Mouse (Mus musculus) embryonic facial prominence, embryonic 10.5 days (tissue): Measurements from ENCODE around the gene Dppa3. TPM values are rescaled to one million over a fixed set of nuclear protein-coding genes. Genes with fewer than 3 reads are reported as not detected.
"Not testable (repeated sequence)": the region's sequence is repeated elsewhere in the genome, so short reads cannot be mapped to it uniquely, and the experiment has no call there.

Experiments used
- DNase-seq: peaks from one replicate; pipeline ENCODE4 v3.0.0-alpha.2; 2017; ENCODE audit warnings: low spot score
- H3K27ac ChIP-seq: fragments of 300-500 bp; sonication (generic); replicated peaks from 2 replicates; pipeline ENCODE4 v1.5.1; 2016; ENCODE audit warnings: mild to moderate bottlenecking
- H3K27me3 ChIP-seq: fragments of 300-500 bp; sonication (generic); replicated peaks from 2 replicates; pipeline ENCODE4 v1.6.1; 2016; ENCODE audit warnings: low read depth, mild to moderate bottlenecking; ENCODE audit not compliant: poor library complexity, severe bottlenecking
- H3K36me3 ChIP-seq: fragments of 300-500 bp; sonication (generic); replicated peaks from 2 replicates; pipeline ENCODE4 v1.6.1; 2016; ENCODE audit warnings: mild to moderate bottlenecking, moderate library complexity
- H3K4me1 ChIP-seq: fragments of 300-500 bp; sonication (generic); 2 replicates; pipeline ENCODE4 v1.6.1; 2016
- H3K4me3 ChIP-seq: fragments of 300-500 bp; sonication (generic); 2 replicates; pipeline ENCODE4 v1.5.1; 2016; ENCODE audit warnings: mild to moderate bottlenecking, moderate library complexity
- H3K9me3 ChIP-seq: fragments of 300-500 bp; sonication (generic); 2 replicates; pipeline ENCODE4 v1.6.1; 2016; ENCODE audit warnings: mild to moderate bottlenecking
- whole genome bisulfite sequencing: fragments of 180-500 bp; shearing (Covaris S2); methylation state at CpG from one replicate; pipeline ENCODE4 v1.1.7; 2016; 5-methylcytosine and 5-hydroxymethylcytosine counted together
- polyA plus RNA-seq: library from polyadenylated mRNA; unstranded; fragments of >200 nt; fragmentation: Nextera tagmentation; extraction: Ambion mirVana; gene quantifications from 2 replicates; pipeline ENCODE4 v1.2.1, GENCODE M21; 2016

The Dppa3 gene
- polyA plus RNA-seq, 1 experiment from 2014 or later: not detected

DNA sequence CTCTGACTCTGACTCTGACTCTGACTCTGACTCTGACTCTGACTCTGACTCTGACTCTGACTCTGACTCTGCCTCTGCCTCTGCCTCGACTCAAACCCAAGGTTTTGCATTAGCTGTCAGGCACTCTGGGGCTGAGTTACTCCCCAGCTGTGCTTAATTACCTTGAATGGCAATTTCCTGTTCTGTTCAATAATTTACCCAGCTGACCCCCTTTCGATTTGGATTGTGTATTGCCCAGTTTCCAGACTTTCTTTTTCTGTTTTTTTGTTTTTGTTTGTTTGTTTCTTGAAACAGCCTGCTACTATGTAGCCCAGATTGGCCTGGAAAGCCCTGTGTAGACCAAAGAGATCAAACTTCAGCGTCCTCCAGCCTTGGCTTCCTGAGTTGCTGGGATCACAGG, 10.2 kb upstream of the Dppa3 start:
- WGBS: 58% methylated on average over 3 of the region's 3 CpGs
- Histone ChIP-seq H3K36me3 (no peaks in the 10 kb centered on the region), H3K4me1 (no peaks in the 10 kb centered on the region), H3K27ac (no peak overlapping the region), H3K9me3 (no peaks in the 10 kb centered on the region), H3K27me3 (no peaks in the 10 kb centered on the region), H3K4me3 (no peak overlapping the region)
- DNase-seq: no peak

- no peak overlapping the region for H3K27ac ChIP-seq
- no peaks in the 10 kb centered on the region for H3K9me3 ChIP-seq
- H3K4me3 ChIP-seq: no peak overlapping the region
- H3K36me3 ChIP-seq: no peaks in the 10 kb centered on the region
- peaks cover 2% of the 10 kb centered on the region; the same call in 1 of the 2 replicates for H3K27me3 ChIP-seq
- 92% methylated on average over 6 of the region's 6 CpGs for WGBS
- no peak for DNase-seq
- no peaks in the 10 kb centered on the region for H3K4me1 ChIP-seq
Measured at GRCm38 (mm10) chr6:122621066-122621465, 5.1 kb upstream of the Dppa3 start.

DNA sequence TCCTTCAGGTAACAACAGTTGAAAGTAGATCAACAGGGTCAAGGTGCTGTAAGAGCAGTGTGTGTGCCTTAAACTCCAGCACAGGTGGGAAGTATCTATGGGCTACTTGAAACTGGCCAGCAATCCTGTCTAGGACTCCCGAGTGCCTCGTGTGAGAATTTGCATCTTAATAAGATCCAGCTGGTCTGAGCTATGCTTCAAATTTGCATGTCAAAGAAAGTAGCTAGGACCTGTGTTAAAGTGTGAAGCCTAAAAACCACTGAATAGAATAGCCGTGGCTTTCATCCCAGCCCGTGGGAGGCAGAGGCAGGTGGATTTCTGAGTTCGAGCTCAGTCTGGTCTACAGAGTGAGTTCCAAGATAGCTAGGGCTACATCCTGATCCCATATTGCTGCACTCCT, 1.7 kb upstream of the Dppa3 start:
- Histone ChIP-seq H3K4me1 (no peaks in the 10 kb centered on the region), H3K27ac (no peak overlapping the region)
- no peak for DNase-seq

GRCm38 (mm10) chr6:122625156-122625555, 1.1 kb upstream of the Dppa3 start:
- Histone ChIP-seq H3K27ac (no peak overlapping the region), H3K9me3 (no peaks in the 10 kb centered on the region), H3K36me3 (no peaks in the 10 kb centered on the region), H3K4me3 (no peak overlapping the region), H3K4me1 (no peaks in the 10 kb centered on the region), H3K27me3 (peaks cover 13% of the 10 kb centered on the region)
- WGBS: 85% methylated on average over 4 of the region's 4 CpGs
- DNase-seq: no peak

More for the DNA sequence above, 1.7 kb upstream of the Dppa3 start:
- H3K36me3 ChIP-seq: no peaks in the 10 kb centered on the region
- no peaks in the 10 kb centered on the region for H3K9me3 ChIP-seq
- H3K4me3 ChIP-seq: no peak overlapping the region
- 59% methylated on average over 5 of the region's 5 CpGs for WGBS
- H3K27me3 ChIP-seq: peaks cover 13% of the 10 kb centered on the region

DNA sequence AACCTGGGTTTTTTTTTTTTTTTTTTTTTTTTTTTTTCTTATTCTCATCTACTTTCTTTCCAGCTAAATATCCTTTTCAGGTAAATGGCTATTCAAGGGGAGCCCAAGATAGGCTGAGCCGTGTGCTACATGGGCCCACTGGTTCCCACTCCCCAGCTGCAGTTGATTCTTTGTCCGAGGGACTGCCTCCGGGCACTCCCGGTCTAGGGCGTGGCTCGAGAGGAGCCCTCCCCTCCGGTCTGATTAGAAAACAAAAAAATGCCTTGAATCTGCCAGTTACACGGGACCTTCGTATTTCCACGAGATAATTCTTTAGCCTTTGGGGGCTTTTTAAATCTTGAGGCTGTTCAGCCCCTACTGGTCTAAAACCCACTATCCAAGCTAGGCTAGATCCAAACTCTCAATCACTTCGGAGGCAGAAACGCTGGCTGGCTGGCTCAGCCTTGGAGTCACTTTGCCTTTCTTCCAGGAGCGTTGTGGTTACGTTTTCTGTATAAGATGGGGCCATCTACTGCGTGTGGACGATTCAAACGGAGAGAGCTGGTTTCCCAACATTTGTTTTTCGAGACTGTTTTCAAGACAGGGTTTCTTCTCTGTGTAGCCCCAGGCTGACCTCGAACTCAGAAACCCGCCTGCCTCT, 1.4 kb downstream of the Dppa3 start:
- Histone ChIP-seq H3K36me3 (no peaks in the 10 kb centered on the region), H3K4me1 (no peaks in the 10 kb centered on the region), H3K27ac (no peak overlapping the region), H3K4me3 (0 out of 2 replicates have a peak overlapping the region, but pooled peaks have one; percentile 28), H3K9me3 (no peaks in the 10 kb centered on the region), H3K27me3 (peaks cover 13% of the 10 kb centered on the region)
- 39% methylated on average over 20 of the region's 20 CpGs for WGBS
- no peak for DNase-seq

- peak; percentile 17 for DNase-seq
- H3K9me3 ChIP-seq: no peaks in the 10 kb centered on the region
- H3K36me3 ChIP-seq: no peaks in the 10 kb centered on the region
- H3K27me3 ChIP-seq: no peaks in the 10 kb centered on the region; the same call in 1 of the 2 replicates
- H3K4me3 ChIP-seq: no peak overlapping the region
- H3K27ac ChIP-seq: no peak overlapping the region
- 59% methylated on average over 9 of the region's 9 CpGs for WGBS
- no peaks in the 10 kb centered on the region for H3K4me1 ChIP-seq
Measured at GRCm38 (mm10) chr6:122633411-122633810, 7.2 kb downstream of the Dppa3 start.

DNA sequence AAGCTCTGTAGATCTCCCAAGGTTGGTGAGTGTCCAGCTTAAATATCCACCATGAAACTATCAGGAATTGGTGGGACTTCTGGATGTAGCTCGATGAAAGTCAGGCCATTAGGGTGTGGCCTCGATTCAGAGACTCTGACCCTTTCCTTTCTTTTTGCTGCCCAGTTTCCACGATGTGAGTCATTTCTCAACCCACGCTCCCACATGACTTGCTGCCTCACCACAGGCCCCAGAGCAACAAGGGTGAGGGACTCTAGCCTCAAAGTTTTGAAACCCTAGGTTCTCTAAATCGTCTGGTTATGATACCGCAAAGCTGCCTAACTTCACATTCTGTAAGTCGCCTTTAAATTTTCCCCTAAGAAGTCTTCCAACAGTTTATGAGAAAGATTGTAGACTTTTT, 9.1 kb downstream of the Dppa3 start:
- Histone ChIP-seq H3K27ac (no peak overlapping the region), H3K27me3 (no peaks in the 10 kb centered on the region), H3K4me3 (no peak overlapping the region), H3K9me3 (no peaks in the 10 kb centered on the region), H3K4me1 (no peaks in the 10 kb centered on the region), H3K36me3 (no peaks in the 10 kb centered on the region)
- WGBS: 90% methylated on average over 7 of the region's 7 CpGs
- no peak for DNase-seq

DNA sequence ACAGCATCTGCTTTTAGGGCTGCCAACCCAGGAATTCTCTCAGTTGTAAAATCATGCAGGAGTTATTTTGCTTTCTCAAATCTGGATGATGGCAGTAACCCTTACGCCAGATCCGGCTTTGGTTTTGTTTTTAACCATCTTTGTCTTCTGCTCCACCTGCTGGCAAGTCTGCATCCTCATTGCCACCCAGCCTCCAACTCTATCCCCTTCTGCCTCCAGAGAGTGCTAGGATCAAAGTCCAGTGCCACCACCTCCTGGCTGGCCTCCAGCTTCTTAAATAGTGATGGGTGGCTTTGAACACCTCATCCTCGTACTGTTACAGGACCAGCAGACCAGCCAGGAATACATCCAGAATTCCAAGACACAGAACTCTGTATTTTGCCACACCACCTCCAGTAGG, 10.5 kb downstream of the Dppa3 start:
- Histone ChIP-seq H3K36me3 (no peaks in the 10 kb centered on the region), H3K27me3 (no peaks in the 10 kb centered on the region), H3K4me1 (no peaks in the 10 kb centered on the region), H3K27ac (no peak overlapping the region), H3K4me3 (no peak overlapping the region), H3K9me3 (no peaks in the 10 kb centered on the region)
- 80% methylated on average over 3 of the region's 3 CpGs for WGBS
- DNase-seq: no peak

DNA sequence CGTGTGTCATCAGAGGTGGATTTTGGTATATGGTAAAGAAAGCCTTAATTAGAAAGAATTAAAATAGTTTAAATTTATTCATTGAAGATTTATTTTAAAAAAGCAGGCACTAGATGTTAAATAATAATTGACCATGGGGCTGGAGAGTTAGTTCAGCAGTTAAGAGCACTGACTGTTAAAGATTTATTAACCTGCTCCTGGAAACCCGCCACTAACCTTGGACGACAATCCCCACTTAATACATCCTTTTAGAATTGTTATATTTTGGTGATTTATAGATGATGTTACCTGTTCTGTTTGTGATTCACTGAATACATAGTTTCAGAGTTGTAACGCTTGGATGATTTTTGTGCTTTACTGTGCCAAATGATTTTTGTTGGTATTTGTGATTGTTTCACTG, 11.4 kb downstream of the Dppa3 start:
- H3K27me3 ChIP-seq, H3K27ac ChIP-seq, H3K9me3 ChIP-seq, H3K36me3 ChIP-seq, H3K4me1 ChIP-seq, DNase-seq, H3K4me3 ChIP-seq: not testable (repeated sequence)
- 92% methylated on average over 4 of the region's 4 CpGs for WGBS

DNA sequence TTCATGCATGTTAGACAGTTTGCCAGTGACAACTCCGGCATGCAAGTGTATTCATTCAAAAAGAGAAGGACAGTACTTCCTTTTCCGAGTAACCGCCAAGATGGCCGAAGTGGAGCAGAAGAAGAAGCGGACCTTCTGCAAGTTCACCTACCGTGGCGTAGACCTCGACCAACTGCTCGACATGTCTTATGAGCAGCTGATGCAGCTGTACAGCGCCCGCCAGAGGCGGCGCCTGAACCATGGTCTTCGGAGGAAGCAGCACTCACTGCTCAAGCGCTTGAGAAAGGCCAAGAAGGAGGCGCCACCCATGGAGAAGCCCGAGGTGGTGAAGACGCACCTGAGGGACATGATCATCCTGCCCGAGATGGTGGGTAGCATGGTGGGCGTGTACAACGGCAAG, 18.0 kb downstream of the Dppa3 start:
- not testable (repeated sequence) for H3K27ac ChIP-seq, DNase-seq, H3K4me1 ChIP-seq, H3K27me3 ChIP-seq, H3K4me3 ChIP-seq, H3K9me3 ChIP-seq, H3K36me3 ChIP-seq
- 94% methylated on average over 21 of the region's 21 CpGs for WGBS

DNA sequence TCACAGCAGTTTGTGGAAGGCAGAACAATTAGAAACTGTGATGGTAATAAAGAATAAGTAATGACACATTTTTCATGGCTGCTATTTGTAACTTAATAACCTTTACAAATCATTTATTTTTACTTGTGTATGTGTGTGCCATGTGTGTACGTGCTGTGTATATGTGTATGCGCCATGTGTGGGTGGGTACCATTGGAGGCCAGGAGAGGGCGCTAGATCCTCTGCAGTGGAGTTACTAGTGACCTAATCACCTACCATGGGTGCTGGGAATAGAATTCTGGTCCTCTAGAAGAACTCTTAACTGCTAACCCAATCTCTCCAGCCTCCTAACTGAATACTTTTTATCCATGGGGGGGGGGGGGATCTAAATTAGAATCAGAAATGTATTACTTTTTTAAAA, 23.7 kb downstream of the Dppa3 start:
- no peak overlapping the region for H3K27ac ChIP-seq
- no peaks in the 10 kb centered on the region for H3K27me3 ChIP-seq
- no peak for DNase-seq
- no peak overlapping the region for H3K4me3 ChIP-seq
- H3K4me1 ChIP-seq: no peaks in the 10 kb centered on the region
- WGBS: 81% methylated on average over 3 of the region's 3 CpGs
- no peaks in the 10 kb centered on the region for H3K36me3 ChIP-seq
- no peaks in the 10 kb centered on the region for H3K9me3 ChIP-seq

DNA sequence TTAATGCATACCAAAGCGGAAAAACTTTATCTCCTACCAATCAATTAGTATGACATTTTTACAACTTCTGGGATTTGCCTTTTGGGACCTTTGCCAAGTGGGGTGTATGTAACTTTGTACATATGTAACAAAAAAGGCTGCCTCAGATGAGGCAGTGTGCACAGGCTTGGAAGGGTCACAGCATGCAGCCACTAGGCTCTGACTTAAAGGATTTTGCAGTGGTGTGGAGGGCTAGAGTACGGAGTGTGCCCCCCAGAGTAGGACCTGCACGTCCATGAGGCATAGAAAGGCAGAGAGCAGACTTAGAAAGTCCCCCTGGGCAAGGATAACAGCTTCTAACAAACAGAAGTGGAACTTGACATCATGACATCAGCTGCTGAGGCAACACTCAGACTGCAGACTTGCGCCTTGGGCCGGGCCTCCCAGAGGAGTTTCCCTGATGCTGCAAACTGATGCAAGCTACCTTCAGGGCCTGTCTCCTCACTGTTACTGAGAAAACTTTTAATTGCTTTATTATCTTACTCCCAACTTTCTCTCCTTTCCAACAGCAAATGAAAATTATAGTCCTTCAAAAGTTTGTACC, 24.3 kb downstream of the Dppa3 start:
- DNase-seq: no peak
- Histone ChIP-seq H3K27ac (no peak overlapping the region), H3K9me3 (no peaks in the 10 kb centered on the region), H3K4me1 (no peaks in the 10 kb centered on the region), H3K4me3 (no peak overlapping the region), H3K27me3 (no peaks in the 10 kb centered on the region), H3K36me3 (no peaks in the 10 kb centered on the region)
- WGBS: 72% methylated on average over 5 of the region's 5 CpGs

DNA sequence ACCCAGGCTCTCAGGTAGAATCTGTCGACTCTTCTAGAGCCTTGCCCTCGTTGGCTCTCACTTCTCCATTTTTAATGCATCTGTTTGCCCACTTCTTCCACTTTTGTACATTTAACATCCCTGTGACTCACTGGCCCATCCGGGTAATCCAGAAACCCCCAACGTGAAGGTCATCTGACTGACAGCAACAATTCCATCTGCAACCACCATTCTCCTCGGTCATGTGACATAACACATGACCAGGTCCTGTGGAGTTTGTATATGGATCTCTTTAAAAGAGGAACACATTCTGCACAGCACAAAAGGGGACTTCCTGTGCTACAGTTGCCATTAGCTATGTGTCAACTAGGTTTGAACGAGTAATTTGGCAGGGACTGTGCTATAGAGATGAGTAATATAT, 28.1 kb downstream of the Dppa3 start:
- DNase-seq: no peak
- no peaks in the 10 kb centered on the region for H3K9me3 ChIP-seq
- no peaks in the 10 kb centered on the region for H3K36me3 ChIP-seq
- no peaks in the 10 kb centered on the region for H3K4me1 ChIP-seq
- no peaks in the 10 kb centered on the region for H3K27me3 ChIP-seq
- no peak overlapping the region for H3K4me3 ChIP-seq
- 86% methylated on average over 6 of the region's 6 CpGs for whole genome bisulfite sequencing
- no peak overlapping the region for H3K27ac ChIP-seq
